Mouse (Mus musculus) myocyte (in vitro differentiated cells): Measurements from ENCODE around the gene Pde4d.

Source experiments
- CEBPB ChIP-seq: IDR thresholded peaks from 2 replicates; pipeline ENCODE4 v1.6.1; 2011; ENCODE audit warnings: mild to moderate bottlenecking, moderate library complexity; ENCODE audit not compliant: poor library complexity, insufficient read depth, severe bottlenecking
- E2F4 ChIP-seq: IDR thresholded peaks from one replicate; pipeline ENCODE4 v1.6.1; 2011; ENCODE audit warnings: mild to moderate bottlenecking, control low read depth, moderate library complexity; ENCODE audit not compliant: insufficient read depth
- MAX ChIP-seq: IDR thresholded peaks from one replicate; pipeline ENCODE4 v1.6.1; 2011; ENCODE audit warnings: low read depth, mild to moderate bottlenecking, control low read depth
- MYOD1 ChIP-seq, 3 experiments: IDR thresholded peaks; one replicate each; pipeline ENCODE4 v1.6.1; 2011; ENCODE audit warnings: control low read depth in 2 of 3, low read depth in 2 of 3, mild to moderate bottlenecking in 2 of 3, moderate library complexity in 1 of 3; ENCODE audit not compliant: insufficient read length in 2 of 3, control insufficient read depth in 1 of 3
- MYOG ChIP-seq, 3 experiments: IDR thresholded peaks; one replicate each; pipeline ENCODE4 v1.6.1; 2011; ENCODE audit warnings: control low read depth in 2 of 3, low read depth in 2 of 3, mild to moderate bottlenecking in 2 of 3; ENCODE audit not compliant: insufficient read length in 2 of 3, control insufficient read depth in 1 of 3, insufficient read depth in 1 of 3
- POLR2A ChIP-seq: IDR thresholded peaks from one replicate; pipeline ENCODE4 v1.6.1; 2011; ENCODE audit warnings: low read depth, mild to moderate bottlenecking, control low read depth, moderate library complexity; ENCODE audit not compliant: insufficient read length
- POLR2AphosphoS2 ChIP-seq: IDR thresholded peaks from one replicate; pipeline ENCODE4 v1.6.1; 2011; ENCODE audit warnings: low read depth, control low read depth; ENCODE audit not compliant: insufficient read length
- TCF12 ChIP-seq: IDR thresholded peaks from one replicate; pipeline ENCODE4 v1.6.1; 2011; ENCODE audit warnings: mild to moderate bottlenecking, control low read depth; ENCODE audit not compliant: poor library complexity, insufficient read depth, severe bottlenecking
- TCF3 ChIP-seq: IDR thresholded peaks from one replicate; pipeline ENCODE4 v1.6.1; 2011; ENCODE audit warnings: low read depth, control low read depth; ENCODE audit not compliant: insufficient read length
- USF1 ChIP-seq: IDR thresholded peaks from one replicate; pipeline ENCODE4 v1.6.1; 2011; ENCODE audit warnings: low read depth, mild to moderate bottlenecking, control low read depth, moderate library complexity

- TF ChIP-seq POLR2A (no peak), MYOG (IDR thresholded peaks at IDR 0.05; ENCODE audit: control insufficient read depth in 1 of 3, insufficient read depth in 1 of 3, insufficient read length in 2 of 3, low read depth in 2 of 3) (no peak), TCF3 (no peak), E2F4 (no peak), MAX (no peak), USF1 (no peak), CEBPB (no peak), TCF12 (no peak), POLR2AphosphoS2 (no peak), MYOD1 (IDR thresholded peaks at IDR 0.05; ENCODE audit: control insufficient read depth in 1 of 3, insufficient read length in 2 of 3, low read depth in 2 of 3) (no peak)
These were observed 811.2 kb downstream of the Pde4d start for GRCm38 (mm10) chr13:109260796-109261516.
